Mouse (Mus musculus): ENCODE measurements at regions not wholly inside any gene's neighbourhood (a gene's known extent, or its start where the extent isn't known, plus 50 kb on each side); places are given as distances from the start of the nearest gene placed in this dataset.

DNA sequence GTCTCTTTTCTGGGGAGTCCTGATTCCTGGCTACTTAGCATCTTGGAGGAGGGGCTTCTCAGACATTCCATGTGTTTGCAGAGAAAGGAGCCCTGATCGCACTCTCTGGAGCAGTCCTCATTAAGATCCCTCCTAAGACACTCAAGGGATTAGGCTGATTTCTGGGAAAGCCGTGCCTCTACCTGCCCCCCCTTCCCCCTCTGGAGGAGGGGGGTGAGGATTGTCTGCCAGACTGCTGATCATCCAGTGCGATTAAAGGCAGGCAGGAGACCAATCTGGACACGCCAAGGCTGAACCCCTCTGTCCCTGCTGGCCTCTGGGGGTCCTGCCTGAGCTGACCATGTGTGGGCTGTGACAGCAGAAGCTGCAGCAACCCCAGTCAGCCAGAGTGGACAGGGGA lies 65.4 kb downstream of the Vegfa start:
- peak; percentile 80 for DNase-seq

DNA sequence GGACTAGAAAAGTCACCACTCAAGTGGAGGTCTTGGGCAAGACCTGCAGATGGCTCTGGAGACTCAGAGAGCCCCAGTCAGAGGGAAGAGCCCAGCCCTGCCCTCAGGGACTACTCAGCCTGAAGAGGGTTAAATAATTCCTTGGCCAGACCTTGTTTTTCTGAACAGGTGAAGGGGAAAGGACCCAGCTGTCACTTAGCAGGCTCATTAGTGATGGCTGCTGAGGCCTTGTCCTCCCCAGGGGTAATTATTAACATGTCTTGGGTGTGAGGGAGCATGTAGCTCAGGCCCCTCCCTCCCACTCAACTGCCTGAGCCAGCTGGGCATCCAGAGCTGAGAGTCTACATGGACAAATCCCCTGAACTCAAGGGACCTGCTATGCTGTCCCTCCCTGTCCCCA lies 68.1 kb downstream of the Vegfa start:
- DNase-seq: peak; percentile 24

DNA sequence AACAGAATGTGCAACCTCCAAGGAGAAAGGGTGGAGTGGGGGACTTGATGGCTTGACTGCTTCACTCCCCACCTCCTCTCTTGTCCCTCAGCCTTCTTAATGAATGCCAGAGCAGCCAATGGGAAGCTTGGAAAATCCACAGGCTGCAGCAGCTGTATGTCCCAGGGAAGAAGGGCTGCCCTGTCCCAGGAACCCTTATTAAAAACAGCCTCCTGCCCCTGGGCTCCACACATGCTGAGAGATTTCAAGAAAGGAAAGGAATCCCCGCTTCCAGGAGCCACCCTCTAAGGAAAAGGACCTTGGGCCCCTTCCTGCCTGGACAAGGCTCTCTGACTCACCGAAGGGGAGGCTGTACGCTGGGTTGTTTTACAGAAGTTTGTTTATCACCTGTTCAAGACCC lies 68.8 kb downstream of the Vegfa start:
- DNase-seq: no peak

DNA sequence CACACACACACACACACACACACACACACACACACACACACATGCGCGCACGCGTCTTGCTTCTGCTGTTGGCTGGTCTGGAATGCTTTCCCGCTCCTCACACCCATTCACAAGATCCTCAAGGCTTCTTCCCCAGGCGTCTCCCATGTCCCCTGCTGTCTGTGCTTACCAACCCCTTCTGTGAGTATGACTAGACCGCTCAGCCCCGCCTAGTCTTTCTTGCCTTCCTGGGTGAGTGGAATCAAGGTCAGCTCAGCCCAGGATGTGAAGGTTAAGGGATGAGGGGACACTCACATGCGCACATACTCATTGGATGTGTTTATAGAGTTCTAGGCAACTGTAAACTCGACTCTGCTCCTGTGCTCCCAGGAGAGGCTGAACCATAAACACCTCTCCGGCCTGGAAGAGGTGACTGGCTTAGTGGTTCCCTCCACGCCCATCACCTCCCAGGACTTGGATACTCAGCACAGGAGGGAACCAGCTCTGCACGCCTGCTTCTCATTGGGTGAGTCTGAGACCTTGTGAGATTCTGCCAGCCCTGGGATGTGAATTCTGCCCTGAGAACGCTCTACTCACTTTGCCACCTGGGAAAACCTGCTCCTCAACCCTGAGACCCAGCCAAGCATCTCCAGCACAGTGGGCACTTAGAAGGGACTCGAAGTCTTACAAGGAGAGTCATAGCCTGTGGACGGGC lies 70.4 kb downstream of the Vegfa start:
- no peak for DNase-seq

DNA sequence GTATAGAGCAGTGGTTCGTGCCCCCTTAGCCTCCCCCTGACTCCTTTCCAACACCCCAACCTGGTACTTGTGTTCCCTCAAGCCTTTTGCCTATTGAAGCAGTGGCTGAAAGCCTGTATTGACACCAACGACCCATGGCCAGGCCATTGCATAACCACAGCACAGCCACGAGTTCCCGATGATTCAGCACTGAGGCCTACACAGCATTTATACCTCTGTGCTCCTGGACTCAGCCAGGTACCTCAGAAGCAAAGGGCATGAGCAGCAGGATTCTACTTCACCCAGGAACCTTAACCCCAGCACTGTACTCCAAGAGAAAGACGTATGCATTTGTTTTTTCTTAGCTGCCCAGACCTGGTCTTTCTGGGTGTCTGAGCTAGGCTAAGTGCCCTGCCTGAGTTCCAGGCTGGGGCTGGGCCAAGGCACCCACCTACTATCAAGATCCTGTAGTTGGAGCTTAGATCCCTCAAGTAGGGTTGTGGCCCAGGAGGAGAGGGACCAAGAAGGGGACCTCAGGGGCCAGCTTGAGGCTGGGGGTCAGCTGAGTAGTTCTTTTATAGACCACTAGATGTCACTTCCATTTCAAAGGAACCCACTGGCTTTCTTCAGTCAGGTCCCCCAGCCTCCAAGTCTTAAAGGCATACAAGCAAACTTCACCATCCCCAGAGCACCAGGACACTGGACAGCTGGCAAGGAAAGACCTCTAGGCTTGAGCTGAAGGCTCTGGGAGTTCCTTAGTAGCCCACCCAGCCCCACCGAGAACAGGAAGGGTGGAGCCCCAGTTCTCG lies 73.9 kb downstream of the Vegfa start:
- DNase-seq: peak; percentile 57

DNA sequence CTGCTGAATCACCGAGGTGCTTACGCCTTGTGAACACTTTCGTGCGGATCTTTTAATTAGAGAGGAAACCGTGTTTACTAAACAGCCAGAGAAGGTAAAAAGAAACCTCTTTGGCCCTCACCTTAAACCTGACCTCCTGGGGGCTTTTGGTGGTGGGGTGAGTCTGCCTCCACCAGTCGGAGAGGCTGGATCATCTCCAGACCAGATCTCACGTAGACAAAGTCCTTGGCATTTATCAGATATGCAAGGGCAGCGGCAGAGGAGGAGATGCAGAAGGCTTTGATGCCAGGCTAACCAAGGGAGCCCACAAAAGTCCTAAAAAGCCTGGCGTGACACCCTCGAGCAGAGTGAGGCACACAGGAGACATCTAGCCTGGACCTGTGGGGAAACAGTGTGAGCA lies 76.7 kb downstream of the Vegfa start:
- DNase-seq: no peak

DNA sequence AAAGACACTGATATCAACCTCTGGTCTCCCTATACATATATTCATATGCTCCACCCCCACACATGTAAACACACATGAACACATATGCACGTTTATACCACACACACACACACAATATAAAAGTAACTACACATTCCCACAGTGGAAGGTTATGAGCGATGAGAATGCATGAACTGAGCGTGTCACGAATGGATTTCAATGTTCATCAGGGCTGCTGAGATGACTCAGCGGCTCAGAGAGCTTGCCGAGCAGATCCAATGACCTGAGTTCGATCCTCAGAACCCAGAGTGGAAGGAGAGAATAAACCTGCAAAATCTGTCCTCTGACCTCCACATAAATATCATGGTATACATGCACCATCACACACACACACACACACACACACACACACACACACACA lies 77.3 kb downstream of the Vegfa start:
- no peak for DNase-seq

DNA sequence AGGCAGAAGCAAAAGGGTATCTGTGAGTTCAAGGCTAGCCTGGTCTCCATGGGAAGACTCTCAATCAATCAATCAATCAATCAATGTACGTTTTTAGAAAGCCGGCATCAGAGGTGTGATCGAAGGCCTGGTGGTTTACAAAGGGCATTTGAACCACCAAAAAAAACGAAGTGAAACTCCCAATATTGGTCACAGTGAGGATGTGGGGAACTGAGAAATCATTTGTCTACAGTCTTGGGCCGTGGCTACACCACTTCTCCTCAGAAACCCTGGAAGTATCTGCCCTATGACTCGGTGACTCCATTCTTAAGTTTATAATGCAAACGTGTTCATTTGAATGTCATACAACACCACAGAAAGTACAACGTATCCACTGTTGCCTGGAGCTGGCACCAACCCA lies 78.6 kb downstream of the Vegfa start:
- no peak for DNase-seq

DNA sequence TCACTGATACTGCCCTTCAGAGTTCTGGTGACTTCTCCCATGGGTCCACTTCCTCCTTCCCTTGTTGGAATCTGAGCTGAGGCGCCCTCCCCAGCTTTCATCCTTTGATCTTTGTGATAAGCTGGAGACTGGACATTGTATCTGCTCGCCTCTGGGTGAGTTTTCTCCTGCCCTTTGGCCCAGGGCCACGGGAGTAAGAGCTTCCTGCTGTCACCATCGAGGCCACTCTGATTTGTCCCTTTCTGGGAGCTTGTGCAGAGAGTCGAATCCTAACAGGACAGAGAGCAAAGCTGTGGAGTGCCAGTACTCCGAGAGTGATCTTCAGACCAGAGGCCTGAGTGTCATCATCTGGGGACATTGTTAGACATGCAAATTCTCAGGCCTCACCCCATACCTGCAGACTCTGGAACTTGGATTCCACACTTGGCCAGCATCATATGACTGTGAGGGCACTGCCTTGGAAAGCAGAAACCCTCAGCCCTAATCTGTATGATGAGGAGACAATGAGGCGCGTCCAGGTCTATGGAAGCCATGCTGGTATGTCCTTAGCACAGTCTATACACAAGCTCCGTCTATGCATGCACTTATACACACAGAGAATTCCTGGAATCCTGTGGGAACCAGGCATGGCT lies 81.5 kb downstream of the Vegfa start:
- DNase-seq: no peak

DNA sequence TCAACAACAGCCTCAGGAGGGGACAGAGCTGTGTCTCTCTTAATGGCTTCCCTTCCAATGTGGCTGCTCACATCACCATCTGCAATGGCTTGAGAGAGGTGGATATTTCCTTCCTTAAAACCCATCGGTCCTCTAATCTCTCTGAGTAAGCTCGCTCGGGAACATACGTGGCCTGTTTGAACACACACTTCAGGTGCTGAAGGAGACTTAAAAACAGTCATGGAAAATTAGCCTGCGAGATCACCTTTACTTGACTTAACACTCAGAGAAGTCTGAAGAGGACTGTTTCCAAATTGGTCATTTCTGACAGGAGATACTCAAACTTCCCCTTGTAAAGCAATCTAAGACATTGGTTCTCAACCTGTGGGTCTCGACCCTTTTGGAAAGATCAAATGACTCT lies 83.0 kb downstream of the Vegfa start:
- no peak for DNase-seq

DNA sequence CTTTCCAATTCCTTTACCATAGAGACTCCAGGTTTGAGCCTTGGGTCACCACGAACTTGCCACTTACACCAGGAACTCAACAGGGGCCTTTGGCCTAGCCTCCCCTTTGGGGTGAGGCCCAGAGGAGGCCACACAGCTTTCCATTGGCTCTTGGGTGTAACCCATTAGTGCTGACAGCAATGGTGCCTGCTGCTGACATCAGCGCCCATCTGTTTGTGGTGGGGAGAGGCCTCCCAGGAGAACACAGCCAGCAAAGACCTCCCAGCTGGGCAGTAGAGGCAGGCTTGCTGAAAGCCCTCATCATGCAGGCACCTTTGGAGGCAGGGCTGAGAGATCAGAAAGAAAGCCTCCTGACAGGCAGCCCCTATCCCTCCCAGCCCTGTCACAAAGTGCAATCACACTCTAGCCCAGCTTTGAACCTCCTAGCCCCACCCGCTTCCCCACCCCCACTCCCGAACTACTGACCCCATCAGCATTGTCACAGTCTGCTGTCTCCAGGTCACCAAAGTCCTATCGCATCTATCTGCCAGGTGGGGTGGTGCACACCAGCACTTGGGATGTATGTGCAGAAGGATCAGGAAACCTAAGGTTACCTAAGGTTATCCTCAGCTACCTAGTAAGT lies 83.7 kb downstream of the Vegfa start:
- DNase-seq: no peak

DNA sequence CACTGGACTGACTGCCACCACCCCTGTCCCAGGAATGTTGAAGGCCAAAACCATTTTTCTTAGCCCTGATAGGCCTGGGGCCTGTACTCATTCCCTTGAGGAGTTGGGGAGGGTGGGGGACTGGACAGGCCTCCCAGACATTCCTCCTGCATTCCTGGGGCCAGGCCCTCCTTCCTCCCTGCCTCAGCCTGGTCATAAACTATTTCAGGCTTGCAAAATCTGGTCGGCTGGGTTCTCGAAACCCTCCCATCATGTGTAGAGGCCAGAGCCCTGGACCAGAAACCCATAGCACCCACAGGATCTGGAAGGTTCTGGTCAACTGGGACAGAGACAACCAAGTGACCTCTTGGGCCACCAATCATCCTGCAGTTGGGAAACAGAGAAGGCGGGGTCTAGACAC lies 87.2 kb downstream of the Vegfa start:
- DNase-seq: no peak

DNA sequence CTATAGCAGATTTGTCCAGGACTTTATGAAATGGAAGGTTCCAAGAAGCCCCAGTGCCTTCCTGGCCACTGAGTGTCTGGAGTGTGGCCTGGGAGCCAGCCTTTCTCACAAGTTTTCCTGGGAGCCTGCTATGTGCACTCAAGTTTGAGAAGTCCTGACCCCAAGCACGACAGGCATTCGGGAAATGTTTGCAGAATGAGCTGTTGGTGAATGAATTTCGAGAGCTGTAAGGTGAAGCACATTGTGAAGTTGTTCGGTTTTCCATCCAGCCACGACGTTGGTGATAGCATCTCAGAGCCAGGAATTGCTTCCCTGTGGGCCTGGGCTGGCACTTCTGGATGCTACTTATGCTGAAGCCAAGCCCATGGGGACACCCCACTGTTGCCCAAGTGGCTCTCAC lies 88.9 kb downstream of the Vegfa start:
- no peak for DNase-seq

DNA sequence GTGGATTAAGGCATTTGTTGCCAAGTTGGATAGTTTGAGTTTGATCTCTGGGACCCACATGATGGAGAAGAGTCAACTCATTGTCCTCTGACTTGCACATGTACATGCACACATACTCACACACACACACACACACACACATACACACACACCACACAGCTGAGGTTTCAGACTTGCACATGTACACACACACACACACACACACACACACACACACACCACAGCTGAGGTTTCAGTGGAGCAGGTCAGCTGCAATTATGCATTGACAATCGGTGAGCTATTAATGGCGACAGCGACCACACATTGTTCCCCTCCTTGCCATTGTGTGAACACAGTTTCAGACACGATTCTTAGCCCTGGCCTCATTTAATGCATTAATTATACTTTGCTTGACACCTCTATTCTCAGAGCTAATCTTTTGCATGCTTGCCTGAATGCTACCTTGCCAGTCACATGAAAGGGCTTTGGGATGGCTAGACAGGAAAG lies 90.2 kb downstream of the Vegfa start:
- peak; percentile 78 for DNase-seq

DNA sequence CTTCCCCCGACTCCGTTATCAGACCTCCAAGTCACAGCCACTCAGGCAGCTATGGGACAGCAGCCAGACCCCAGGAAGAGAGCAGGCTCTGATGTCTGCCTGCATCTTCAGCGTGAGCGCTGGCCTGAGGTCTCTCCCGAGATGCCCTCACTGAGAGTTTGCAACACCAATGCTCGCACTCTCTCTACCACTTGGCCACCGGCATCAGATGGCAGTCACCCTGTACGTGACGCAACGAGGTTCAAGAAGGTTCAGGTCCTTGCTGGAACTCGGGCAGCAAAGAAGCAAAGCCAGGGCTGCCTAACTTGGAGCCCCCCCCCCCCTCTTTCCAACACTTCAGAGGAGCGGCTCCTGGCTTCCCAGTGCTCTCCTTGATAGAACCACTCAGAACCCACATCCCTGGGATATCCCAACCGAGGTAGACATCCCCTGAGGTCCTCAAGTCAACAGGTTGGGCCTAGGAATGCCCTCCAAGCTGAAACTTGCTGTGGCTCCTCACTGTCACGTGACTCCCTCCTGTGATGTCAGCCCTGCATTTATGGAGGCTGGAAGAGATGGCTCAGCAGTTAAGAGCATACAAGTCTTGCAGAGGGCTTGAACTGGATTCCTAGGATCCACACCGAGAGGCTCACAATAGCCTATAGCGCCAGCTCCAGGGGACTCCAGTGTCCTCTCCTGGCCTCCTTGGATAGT lies 91.9 kb downstream of the Vegfa start:
- DNase-seq: no peak

DNA sequence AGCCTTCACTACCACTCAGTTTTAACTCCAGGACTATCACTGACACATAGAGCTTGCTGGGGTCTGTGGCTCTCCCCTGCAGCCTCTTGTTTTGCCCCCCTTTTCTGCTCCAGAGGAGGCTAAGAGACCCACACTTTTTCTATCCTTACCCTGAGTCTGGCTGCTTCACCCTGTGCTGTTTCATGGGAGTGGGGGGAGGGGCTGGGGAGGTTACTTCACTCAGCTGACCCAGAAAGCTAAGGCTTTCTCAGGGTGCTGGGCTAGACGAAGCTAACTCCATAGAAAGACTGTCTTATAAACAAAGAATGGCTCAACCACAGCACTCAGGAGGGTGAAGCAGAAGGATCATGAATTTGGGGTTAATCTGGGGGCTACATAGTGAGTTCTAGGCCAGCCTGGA lies 93.9 kb downstream of the Vegfa start:
- DNase-seq: peak; percentile 65

DNA sequence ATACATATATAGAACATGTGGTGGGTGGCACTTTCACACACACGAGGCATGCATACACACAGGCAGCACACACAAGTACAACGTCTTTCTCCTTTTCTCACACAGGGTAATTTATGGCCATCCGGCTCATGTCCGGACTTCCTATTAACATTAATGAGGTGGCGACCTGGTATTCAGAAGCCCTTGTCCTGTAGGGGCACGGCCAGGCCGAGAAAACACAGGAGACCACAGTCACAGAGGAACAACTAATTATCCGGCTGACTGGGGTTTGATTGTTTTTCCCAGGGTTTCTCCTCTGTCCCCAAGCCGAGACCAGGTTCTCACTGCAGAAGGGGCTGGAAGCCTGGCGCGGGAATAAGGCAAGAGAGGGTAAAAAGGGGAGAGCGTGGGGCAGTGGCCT lies 95.6 kb downstream of the Vegfa start:
- DNase-seq: peak; percentile 69

DNA sequence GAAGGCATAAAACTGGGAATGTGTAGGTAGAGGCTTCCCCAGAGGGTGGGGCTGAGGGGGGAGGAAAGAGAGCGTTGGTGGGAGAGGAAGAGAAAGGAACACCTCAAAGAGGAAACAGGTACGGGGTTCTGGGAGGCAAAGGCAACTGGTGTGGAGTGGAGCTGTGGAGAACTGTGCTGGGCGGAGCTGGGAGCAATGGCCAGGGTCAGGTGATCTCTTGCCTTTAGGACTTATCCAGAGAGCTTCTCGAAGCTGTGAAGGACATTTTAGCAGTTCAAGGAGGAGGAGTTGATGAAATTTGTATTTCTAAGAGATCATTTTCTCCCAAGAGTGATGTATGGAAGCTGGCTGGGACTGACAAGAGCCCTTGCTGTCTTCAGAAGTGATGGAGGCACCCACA lies 96.9 kb downstream of the Vegfa start:
- no peak for DNase-seq

DNA sequence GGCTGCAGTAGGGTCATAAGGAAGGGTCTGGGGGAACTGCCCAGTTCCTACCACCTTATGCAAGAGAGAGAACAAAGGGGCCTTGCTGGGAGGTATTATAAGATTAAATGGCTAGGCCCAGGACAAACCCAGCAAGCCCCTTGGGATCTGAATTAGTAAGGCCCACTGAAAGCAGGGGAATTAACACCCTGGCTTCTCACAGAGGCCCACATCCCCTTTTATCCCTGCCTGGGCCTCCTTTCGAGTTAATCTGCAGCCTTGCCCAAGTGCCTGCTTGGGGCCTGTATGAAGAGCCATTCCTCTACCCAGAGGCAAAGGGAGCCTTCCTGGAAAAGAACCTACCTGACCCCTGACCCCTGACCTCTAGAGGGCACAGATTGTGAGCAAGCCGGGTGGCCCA lies 98.2 kb downstream of the Vegfa start:
- DNase-seq: peak; percentile 81

DNA sequence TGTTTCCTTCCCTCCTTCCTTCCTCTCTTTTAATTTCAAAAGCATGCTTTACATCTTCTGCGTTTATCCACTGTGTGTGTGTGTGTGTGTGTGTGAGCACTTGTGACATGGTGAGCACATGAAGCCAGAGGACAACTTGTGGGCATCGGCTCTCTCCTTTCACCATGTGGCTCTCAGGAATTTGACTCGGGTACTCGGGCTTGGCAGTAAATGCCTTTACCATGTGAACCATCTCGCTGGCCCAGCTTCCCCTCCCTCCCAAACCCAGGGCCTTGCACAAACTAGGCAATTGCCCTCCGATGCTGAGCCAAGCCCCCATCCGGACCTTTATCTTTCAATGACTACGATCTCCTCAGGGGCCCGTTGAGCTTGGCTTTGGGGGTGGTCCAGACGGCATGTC lies 99.1 kb downstream of the Vegfa start:
- no peak for DNase-seq

DNA sequence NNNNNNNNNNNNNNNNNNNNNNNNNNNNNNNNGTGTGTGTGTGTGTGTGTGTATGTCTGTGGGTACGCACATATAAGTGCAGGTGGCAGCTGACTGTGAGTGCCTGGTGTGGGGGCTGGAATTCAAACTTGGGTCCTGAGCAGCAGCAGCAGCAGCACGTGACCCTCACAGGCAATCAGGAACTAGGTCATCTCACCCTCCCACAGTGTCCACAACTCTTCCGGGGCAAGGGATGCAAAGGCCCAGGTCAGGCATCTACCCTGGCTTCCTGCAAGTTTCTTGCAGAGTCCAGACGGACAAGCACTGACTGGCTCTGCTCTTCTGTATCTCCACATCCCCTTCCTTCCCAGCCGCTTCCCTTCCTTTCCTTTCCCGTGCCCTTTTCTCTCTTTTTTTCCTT lies 99.6 kb downstream of the Vegfa start:
- DNase-seq: peak; percentile 76

DNA sequence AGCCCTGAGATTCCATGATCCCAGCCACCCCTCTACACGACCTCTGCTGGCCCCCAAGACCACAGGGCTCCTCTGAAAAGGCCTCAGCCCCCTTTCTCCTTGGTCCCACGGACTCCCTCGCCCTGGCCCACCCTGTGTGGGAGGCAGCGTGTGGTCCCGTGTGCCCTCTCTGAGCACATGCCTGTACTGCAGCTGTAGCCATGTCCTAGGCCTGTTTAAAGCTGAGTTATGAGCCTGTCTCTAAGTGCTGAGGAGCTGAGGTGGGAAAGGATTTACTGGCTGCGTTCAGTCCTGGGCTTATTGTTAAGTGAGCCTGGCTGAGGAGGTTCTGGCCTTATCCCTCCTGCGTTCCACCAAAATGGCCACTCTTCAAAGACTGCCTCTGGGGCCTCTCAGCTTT lies 102.6 kb downstream of the Vegfa start:
- no peak for DNase-seq

DNA sequence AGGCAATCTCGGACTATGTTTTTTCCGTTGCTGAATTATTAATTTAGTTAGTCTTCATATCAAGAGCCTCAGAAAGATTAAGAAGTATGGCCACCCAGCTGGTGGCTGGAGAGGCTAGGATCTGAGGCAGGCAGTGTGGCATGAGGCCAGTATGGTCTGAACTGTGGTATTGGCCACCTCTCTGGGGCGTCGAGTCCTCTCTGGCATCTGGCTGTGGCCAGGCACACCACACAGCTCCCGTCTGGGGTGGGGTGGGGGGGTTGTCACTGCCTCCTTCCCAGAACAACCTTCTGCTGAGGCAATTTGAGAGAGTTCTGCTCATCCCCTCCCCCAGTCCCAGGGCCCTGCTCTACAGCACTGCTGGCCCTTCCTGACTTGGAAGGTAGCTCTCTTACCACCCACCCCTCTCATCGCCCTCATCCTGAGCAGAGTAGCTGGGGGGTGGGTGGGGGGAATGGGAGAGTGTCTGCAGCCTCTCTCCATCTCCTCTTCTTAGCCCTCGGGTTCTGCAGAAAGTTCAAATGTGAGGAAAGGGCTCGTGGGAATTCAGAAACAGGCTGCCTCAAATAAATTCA lies 103.2 kb downstream of the Vegfa start:
- no peak for DNase-seq

Measured in retina, postnatal 1 day (tissue).